In the genomic region with DNA sequence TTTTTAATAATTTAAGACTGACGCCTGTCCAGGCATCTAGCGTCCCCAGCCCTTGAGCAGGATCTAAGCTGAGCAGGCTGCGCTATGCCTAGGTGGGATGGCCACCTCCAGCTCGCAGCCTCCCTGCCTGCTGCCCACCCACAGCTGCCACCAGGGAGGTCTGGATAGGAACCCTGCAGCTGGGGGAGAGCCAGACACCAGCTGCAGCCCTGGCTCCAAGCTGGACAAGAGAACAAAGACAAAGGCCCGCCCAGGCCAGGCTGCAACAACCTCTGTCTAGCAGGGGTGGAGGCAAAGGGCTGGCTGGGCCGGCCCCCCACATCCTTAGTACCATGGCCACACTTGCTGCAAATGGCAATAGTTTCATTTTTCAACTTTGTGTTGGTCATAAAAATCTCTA, we compare ENCODE assay signal across 7 mouse cellular contexts. TPM values are rescaled to one million over a fixed set of nuclear protein-coding genes. Genes with fewer than 3 reads are reported as not detected.
DNase-seq lines count a peak whose midpoint lies in the region; ATAC-seq and TF ChIP-seq lines count a peak whose summit lies in the region.

No protein-coding gene starts in this region.

- no peaks in the 10 kb centered on the region for H3K36me3 ChIP-seq in forebrain, embryonic 11.5 days (ENCODE audit: control insufficient read depth, insufficient read depth, low read length)
- H3K36me3 ChIP-seq in hindbrain, postnatal 0 days (ENCODE audit: insufficient read depth, low read length): no peaks in the 10 kb centered on the region; the same call in 1 of the 2 replicates
- no peaks in the 10 kb centered on the region for H3K36me3 ChIP-seq in midbrain, embryonic 11.5 days (ENCODE audit: control insufficient read depth, insufficient read depth, low read length)

- no peak overlapping the region for H3K4me3 ChIP-seq in forebrain, embryonic 11.5 days (ENCODE audit: low read depth, low read length)
- H3K4me3 ChIP-seq in hindbrain, postnatal 0 days (ENCODE audit: low read length): no peak overlapping the region
- no peak overlapping the region for H3K4me3 ChIP-seq in midbrain, embryonic 11.5 days (ENCODE audit: low read depth, low read length)

- WGBS in forebrain, embryonic 11.5 days: 7% methylated on average over 6 of the region's 6 CpGs
- WGBS in hindbrain, postnatal 0 days: 20% methylated on average over 6 of the region's 6 CpGs
- 9% methylated on average over 6 of the region's 6 CpGs for WGBS in midbrain, embryonic 11.5 days

- no peak for TF ChIP-seq CTCF in hindbrain, postnatal 0 days (IDR thresholded peaks at IDR 0.05; ENCODE audit: low read depth)

- H3K9ac ChIP-seq in forebrain, embryonic 11.5 days (ENCODE audit: low read length): peak overlapping the region; percentile 21
- peak overlapping the region; percentile 28; the same call in 1 of the 2 replicates for H3K9ac ChIP-seq in hindbrain, postnatal 0 days (replicated peaks; ENCODE audit: low read length)
- H3K9ac ChIP-seq in midbrain, embryonic 11.5 days (ENCODE audit: low read length): peak overlapping the region; percentile 61

- ATAC-seq in forebrain, embryonic 11.5 days (replicated peaks; ENCODE audit: low FRiP score): peak; percentile 73
- peak; percentile 69 for ATAC-seq in hindbrain, postnatal 0 days
- peak; percentile 83 for ATAC-seq in midbrain, embryonic 11.5 days (ENCODE audit: low FRiP score)

- no peak overlapping the region for H3K4me2 ChIP-seq in forebrain, embryonic 11.5 days (ENCODE audit: low read depth, low read length, severe bottlenecking)
- H3K4me2 ChIP-seq in hindbrain, postnatal 0 days (ENCODE audit: low read depth, low read length): 0 out of 2 replicates have a peak overlapping the region, but pooled peaks have one; percentile 13
- no peak overlapping the region; the same call in 1 of the 2 replicates for H3K4me2 ChIP-seq in midbrain, embryonic 11.5 days

- no peaks in the 10 kb centered on the region for H3K27me3 ChIP-seq in forebrain, embryonic 11.5 days (ENCODE audit: control insufficient read depth, insufficient read depth, low read length)
- H3K27me3 ChIP-seq in hindbrain, postnatal 0 days (ENCODE audit: insufficient read depth, low read length): no peaks in the 10 kb centered on the region
- H3K27me3 ChIP-seq in midbrain, embryonic 11.5 days (ENCODE audit: control insufficient read depth, insufficient read depth, low read length): no peaks in the 10 kb centered on the region; the same call in 1 of the 2 replicates

- H3K4me1 ChIP-seq in forebrain, embryonic 11.5 days (replicated peaks; ENCODE audit: control insufficient read depth, insufficient read depth, low read length): peaks cover 17% of the 10 kb centered on the region
- peaks cover 41% of the 10 kb centered on the region for H3K4me1 ChIP-seq in hindbrain, postnatal 0 days (ENCODE audit: insufficient read depth, low read length)
- peaks cover 34% of the 10 kb centered on the region for H3K4me1 ChIP-seq in midbrain, embryonic 11.5 days (ENCODE audit: control insufficient read depth, insufficient read depth, low read length)

- H3K9me3 ChIP-seq in forebrain, embryonic 11.5 days (ENCODE audit: control insufficient read depth, low read length): no peaks in the 10 kb centered on the region
- no peaks in the 10 kb centered on the region for H3K9me3 ChIP-seq in hindbrain, postnatal 0 days (ENCODE audit: low read length)
- no peaks in the 10 kb centered on the region for H3K9me3 ChIP-seq in midbrain, embryonic 11.5 days (ENCODE audit: control insufficient read depth, low read length)

- peak overlapping the region; percentile 25 for H3K27ac ChIP-seq in forebrain, embryonic 11.5 days (ENCODE audit: low read depth, low read length)
- H3K27ac ChIP-seq in hindbrain, postnatal 0 days: peak overlapping the region; percentile 70
- H3K27ac ChIP-seq in midbrain, embryonic 11.5 days (ENCODE audit: low read depth, low read length): peak overlapping the region; percentile 84

- DNase-seq in right cerebral cortex, postnatal 4 days: peak; percentile 42
- no peak for DNase-seq in right cerebral cortex, adult 2 months (ENCODE audit: low spot score in 2 of 2)
- DNase-seq in forebrain, embryonic 11.5 days (ENCODE audit: low spot score): peak; percentile 81
- peak; percentile 77 for DNase-seq in hindbrain, postnatal 0 days (ENCODE audit: low spot score)
- peak; percentile 93 for DNase-seq in midbrain, embryonic 11.5 days (ENCODE audit: low spot score, missing footprints)
- no peak for DNase-seq in B cell, adult 2 months
- DNase-seq in spleen, postnatal 4 days (ENCODE audit: low spot score in 2 of 2): no peak

RNA-seq across cellular contexts. Expression of gene BC034090, which starts 31.8 kb away (rescaled TPM):
- 3.2 and 3.3 TPM in 2 replicates for polyA plus RNA-seq in forebrain, embryonic 11.5 days (2014; fragmentation: Nextera tagmentation; extraction: Ambion mirVana)
- 16.1 and 18.8 TPM in 2 replicates for total RNA-seq in hindbrain, postnatal 0 days (2014; rRNA removed)
- polyA plus RNA-seq in hindbrain, postnatal 0 days (2015; fragmentation: Nextera tagmentation; extraction: Ambion mirVana): 3.6 and 3.7 TPM in 2 replicates
- 2.7 and 3.1 TPM in 2 replicates for polyA plus RNA-seq in midbrain, embryonic 11.5 days (2014; fragmentation: Nextera tagmentation; extraction: Ambion mirVana)

RNA-seq across cellular contexts. Expression of gene Stx6, which starts 54.0 kb away (rescaled TPM):
- polyA plus RNA-seq in forebrain, embryonic 11.5 days (2014; fragmentation: Nextera tagmentation; extraction: Ambion mirVana): 102 and 119 TPM in 2 replicates
- 77.1 and 84.2 TPM in 2 replicates for total RNA-seq in hindbrain, postnatal 0 days (2014; rRNA removed)
- 81.2 and 82.2 TPM in 2 replicates for polyA plus RNA-seq in hindbrain, postnatal 0 days (2015; fragmentation: Nextera tagmentation; extraction: Ambion mirVana)
- polyA plus RNA-seq in midbrain, embryonic 11.5 days (2014; fragmentation: Nextera tagmentation; extraction: Ambion mirVana): 97.1 and 100 TPM in 2 replicates

Comparison
In these comparisons a context has a peak if more than half of its experiments do, and no peak if none do; other contexts are left out.
1. DNase-seq: peak in right cerebral cortex, postnatal 4 days (single experiment), forebrain, embryonic 11.5 days (single experiment), hindbrain, postnatal 0 days (single experiment) and midbrain, embryonic 11.5 days (single experiment); none in right cerebral cortex, adult 2 months (0 of 2), B cell, adult 2 months (0 of 2) and spleen, postnatal 4 days (0 of 2).
2. H3K27ac ChIP-seq: peak in every context shown above with its lines; median percentile 84 in midbrain, embryonic 11.5 days; 70 in hindbrain, postnatal 0 days; 25 in forebrain, embryonic 11.5 days.
3. Peak in every context shown above with its lines, with median percentiles within 50 percentile points of each other: ATAC-seq and H3K9ac ChIP-seq.